Mouse (Mus musculus) urinary bladder, adult 18-20 months (tissue): ENCODE results near the gene Cfd.
"Not testable (repeated sequence)": the region's sequence is repeated elsewhere in the genome, so short reads cannot be mapped to it uniquely, and the experiment has no call there.

Experiments
- DNase-seq, 2 experiments: peaks; one replicate each; pipeline ENCODE4 v3.0.0; 2022; ENCODE audit warnings: low spot score in 2 of 2, mixed read lengths in 2 of 2

Gene Cfd

DNA sequence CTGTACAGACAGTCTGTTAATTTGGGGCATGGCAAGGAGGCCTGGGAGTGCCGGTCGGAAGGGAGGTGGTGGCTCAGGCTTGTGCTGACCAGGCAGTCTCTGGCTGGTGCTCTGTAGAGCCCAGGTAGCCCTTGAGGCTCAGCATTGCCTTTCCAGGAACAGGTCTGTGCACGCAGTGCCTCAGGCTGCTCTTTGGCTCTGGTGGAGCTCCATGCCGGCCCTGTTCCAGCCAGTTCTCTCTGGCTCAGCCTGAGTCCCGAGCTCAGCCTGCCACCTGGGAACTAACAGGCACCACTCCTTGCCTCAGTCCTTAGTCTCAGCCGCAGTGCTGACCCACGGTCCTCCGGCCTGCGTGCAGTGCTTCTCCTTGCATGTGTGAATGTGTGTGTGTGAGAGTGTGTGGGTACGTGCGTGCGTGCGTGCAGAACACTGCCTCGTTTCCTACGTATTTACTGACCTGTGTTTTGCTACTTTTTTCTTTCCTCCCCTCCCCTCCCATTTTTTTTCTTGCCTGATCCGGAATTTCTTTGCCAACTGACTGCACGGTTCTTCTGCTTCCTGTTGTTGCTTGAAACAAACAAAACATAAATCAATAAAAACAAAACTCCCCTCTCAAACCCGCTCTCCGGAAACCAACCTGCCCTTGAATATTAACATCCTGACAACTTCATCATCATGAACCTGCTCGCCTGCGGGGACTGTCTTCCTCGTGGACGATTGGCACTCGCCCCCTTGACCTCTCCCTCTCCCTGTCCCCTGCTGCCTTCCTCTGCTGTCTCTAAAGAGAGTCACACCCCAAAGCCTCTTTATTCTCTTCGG, 29.2 kb upstream of the Cfd start:
- no peak for DNase-seq

DNA sequence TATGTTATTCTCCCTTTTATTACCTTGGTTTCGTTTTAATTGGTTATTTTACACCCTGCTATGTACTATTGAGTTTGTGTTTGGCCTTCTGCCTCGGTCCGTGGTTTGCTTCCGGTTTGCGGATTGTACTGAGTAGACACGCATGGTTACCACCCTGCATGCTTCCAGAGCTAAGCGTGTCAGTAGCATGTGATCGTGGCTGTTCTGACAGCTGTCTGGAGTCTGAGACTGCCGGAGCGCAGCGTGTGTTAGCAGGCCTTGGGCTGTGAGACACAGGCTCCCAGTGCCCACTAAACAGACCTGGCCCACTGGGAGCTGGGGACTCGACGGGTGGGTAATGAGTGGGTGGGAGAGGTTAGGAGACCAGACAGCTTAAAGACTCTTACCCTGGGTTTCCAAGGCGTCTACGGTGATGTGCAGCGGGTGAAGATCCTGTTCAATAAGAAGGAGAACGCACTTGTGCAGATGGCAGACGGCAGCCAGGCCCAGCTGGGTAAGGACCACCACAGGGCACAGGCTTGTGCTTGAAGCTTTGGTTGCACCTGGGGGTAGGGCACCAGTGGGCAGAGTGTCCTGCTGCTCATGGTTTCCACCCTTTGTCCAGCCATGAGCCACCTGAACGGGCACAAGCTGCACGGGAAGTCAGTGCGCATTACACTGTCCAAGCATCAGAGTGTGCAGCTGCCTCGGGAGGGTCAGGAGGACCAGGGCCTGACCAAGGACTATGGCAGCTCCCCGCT, 28.4 kb upstream of the Cfd start:
- no peak for DNase-seq

DNA sequence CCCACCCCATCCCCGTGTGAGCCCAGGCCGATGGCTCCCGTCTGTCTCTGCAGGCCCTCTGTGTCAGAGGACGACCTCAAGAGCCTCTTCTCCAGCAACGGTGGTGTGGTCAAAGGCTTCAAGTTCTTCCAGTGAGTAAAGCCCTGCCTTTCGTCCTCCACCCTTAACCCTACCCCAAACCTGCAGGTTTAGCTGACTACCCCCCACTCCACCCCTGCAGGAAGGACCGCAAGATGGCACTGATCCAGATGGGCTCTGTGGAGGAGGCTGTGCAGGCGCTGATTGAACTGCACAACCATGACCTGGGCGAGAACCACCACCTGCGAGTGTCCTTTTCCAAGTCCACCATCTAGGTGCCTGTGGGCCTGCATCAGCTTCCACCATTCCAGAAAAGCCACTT, 27.7 kb upstream of the Cfd start:
- DNase-seq, result no peak

DNA sequence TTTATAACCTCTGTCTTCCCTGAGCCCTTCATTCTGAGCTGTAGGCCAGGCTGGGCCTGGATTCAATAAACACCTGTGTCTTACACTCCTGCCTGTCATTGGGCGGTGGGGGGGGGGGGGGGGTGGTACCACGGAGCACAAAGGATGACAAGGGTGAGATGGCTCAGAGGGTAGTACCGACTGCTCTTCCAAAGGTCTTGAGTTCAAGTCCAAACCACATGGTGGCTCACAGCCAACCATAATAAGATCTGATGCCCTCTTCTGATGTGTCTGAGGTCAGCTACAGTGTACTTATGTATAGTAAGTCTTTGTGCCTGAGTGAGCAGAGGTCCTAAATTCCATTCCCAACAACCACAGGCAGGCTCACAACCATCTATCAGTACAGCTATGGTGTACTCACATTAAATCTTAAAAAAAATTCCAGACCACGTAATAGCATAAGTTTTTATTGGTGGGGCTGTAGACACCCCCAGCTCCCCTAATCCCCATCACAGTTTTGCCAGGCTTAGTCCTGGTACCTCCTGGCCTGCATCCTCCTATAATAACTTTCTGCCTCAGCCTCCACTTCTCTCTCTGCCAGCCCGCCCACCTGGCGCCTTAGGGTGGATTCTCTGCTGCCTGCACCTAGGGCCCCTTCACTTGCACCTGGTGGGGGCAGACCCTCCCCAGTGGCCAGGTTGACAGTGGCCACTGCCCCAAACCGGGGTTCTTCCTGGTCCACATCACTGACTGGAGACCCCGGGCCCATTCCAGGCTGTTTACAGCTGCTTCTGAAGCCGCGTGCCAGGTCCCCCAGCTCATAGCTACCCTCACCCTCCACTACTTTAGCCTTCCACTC, 26.1 kb upstream of the Cfd start:
- no peak for DNase-seq

DNA sequence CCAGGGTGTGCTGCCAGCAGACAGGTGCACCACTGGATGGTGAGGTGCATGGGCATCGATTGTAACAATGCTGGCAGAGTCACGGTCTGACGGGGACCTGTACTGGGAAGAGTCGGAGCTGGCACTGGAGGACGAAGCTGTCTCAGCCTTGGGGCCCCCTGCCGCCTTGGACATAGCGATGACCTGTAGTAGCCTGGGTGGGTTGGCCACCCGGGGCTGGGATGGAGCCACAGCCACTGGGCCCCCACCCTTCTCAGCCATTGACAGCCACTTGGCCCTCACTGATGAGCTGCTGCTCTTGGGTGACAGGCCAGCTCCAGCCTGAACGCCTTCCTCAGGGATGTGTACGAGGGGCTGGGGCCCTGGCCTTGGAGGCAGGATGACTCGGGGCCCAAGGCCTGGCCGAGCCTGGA, 25.5 kb upstream of the Cfd start:
- no peak for DNase-seq

DNA sequence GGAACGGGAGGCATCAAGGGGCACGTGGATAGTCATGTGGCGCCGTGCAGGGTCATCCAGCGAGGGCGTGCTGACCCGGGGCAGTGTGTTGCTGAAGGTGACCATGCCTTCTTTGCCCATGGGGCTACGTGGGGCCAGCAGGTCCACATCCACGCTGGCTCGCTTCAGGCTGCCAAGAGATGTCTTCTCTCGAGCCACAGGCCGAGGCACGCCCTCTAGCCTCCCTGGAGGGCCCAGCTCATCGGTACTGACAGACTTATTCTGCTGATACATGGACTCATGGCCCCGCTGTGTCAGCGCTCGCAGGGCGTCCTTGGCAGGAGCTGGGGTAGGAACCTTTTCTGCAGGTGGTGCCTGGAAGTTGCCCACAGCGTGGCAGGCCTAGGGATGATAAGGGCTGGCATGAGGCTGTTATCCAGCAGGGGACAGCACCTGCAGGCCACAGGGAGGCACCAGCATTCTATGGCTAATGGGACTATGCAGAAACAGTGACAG, 24.8 kb upstream of the Cfd start:
- no peak for DNase-seq

DNA sequence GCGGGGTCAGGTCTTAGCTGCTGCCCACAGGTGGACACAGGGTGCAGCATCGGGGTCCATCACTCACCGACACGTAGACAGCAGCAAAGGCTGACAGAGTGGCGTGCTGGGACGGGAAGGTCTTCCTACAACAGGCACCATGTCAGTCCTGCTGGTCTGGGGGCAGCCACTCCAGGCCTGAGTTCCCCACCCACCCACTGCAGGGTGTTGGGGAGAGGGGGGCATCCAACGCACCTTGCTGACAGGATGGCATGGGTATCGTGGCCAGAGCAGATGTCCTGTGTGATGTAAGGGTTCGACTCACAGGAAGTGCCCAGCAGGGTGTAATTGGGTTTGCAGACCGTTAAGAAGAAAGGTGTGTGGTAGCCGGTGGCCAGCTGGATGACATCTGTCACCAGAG, 24.1 kb upstream of the Cfd start:
- no peak for DNase-seq

DNA sequence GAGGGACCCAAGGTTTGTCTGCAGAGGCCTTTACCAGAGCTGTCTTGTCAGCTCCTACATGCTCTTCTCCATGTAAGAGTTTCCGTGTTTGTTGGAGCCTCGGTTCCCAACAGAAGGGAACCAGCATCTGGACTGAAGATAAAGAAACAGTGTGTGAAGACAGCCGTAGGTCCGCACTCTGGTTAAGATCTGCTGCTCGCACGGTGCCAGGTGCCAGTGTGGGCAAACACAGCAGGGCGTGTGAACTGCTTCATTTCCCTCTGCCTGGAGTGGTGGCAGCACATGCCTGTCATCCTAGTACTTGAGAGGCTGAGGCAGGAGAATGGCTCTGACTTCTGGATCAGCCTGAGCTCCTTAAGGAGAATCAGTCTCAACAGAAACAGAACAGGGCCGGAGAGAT, 18.8 kb upstream of the Cfd start:
- no peak for DNase-seq

DNA sequence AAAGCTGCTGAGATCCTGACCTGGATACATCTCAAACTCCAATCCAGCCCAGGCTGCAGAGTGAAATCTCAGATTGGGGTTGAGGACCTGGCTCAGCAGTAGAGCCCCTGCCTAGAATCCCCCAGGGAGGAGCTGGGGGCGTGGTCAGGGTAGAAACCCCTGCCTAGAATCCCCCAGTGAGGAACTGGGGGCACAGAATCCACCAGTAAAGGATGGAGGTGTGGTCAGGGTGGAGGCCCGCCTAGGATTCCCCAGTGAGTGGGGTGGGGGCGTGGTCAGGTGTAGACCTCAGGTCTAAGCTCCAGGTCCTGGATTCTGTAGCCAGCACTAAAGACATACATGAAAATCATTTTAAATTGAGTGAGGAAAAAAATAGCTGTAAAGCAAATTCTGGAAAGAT, 17.8 kb upstream of the Cfd start:
- DNase-seq, result no peak

DNA sequence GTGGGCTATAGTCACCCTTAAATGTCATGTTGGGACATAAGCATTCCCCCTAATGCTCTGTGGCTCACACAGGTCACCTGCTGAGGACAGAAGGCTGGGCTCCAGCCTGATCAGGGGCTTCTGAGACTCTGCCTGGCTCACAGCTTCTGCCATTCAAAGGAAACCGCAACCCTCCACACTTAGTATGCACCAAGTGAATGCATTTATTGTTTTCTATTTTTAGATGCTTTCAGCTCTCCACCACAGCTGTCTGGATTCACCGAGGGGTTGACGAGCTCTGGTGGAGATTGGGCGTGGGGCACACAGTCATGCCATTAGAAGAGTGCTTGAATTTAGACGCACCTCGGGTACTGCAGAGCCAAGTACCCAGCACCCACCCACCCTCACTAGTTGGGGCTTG, 17.3 kb upstream of the Cfd start:
- no peak for DNase-seq

DNA sequence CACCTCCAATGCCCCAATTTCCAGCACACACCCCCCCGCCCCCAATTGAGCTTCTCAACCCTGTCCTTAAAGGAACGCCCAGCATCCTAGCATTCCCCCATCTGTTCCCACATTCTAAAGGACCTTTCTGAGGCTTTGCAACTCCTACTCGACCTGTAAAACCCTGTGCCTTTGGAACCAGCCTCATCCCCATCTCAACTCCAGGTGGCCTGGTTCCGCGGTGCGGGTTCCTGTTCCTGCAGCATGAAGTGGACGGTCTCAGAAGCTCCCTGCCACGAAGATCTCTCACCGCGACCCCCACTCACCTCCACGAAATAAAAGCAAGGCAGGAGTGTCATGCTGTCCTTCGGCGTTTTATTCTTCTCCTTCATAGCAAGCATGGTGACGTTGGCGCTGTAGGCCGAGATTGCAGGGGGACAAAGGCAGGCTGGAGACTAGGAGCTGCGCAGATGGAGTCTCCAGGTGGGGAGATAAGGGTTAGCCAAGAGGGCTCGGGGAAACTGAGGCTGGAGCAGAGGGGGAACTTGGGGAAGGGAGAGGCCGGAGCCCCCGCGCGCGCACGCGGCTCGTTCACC, 16.9 kb upstream of the Cfd start:
- DNase-seq, result no peak

DNA sequence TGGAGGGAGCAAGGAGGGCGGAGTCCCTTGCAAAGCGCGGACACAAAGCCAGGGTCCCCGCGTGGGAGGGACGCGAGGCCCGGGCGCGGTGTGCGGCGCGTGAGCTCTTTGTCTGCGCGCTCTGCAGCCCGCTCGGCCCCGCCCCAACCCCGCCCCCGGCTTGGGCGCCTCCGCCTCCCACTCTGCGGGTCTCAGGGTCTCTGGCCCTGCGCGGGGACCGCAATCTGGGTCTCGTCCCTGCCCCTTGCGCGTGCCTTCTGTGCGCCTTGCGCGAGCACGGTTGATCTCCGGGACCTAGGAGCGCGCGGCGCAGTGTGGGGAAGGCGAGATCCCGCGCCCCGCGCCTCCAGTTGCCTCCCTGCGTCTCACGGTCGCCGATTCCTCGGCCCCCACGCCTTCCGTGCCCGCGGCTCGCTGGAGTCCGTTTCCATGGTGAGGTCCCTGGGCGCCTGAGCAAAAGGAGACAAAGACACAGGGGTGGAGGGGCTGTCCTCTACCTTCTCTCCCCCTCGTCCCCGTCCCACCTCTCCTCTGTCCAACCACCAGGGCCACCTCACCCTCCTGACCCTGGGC, 16.3 kb upstream of the Cfd start, which contains the start of the genes Prtn3 and Plppr3:
Prtn3 (plus strand) TSS at position 187 of the 573 bp plus-strand sequence.
Plppr3 (minus strand) TSS at position 345 of the 573 bp plus-strand sequence.
- no peak for DNase-seq

DNA sequence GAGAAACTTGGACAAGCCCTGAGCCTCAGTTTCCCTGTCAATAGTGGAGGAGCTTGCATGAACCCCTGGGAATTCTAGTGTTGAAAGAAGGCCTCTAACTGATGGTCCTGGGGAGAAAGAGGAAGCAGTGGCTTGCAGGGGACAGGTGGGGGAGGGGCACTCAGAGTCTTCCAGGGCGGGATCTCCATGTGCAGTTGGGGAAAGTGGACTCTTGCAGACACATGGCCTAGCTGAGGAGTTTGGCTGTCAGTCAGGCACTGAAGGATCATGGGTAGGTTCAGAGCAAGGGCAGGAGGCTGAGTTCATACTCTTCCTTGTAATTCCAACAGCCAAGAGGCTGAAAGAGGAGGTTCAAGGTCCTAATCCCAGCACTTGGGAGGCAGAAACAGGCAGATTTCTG, 13.5 kb upstream of the Cfd start:
- no peak for DNase-seq

DNA sequence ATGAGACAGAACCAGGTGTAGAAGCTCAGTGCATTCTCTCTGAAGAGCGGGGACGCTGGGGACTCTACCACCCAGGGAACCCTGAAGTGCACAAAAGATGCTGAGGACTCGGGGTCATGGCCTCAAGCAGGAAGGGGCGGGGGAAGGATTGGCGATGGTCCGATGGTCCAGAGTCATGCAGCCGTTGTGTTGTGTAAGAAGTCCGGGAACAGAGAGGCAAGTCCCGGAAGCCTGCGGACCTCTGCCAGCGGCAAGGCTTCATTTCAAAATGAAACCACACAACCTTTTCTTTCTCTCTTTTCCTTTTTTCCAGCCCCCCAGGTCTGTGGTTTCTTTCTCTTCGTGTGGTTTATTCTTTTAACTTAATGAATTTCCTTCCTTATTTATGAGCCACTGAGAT, 12.9 kb upstream of the Cfd start:
- DNase-seq, result no peak

DNA sequence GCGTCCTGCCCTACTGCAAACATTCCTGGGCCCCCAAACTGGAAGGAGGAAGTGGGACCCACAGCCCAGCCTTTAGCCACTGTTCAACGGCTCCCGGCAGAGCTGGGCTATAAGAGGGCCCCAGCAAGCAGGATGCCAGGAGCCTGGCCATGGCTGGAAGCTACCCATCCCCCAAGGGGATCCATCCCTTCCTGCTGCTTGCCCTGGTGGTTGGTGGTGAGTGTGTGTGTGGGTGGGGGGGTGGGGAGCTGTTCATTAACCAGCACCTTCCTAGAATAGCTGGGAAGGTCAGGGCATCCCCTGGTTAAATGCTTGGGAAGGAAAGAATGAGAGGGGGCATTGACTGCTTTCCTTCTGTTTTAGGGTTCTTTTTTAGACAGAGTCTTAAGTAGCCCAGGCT, 11.1 kb upstream of the Cfd start:
- no peak for DNase-seq

DNA sequence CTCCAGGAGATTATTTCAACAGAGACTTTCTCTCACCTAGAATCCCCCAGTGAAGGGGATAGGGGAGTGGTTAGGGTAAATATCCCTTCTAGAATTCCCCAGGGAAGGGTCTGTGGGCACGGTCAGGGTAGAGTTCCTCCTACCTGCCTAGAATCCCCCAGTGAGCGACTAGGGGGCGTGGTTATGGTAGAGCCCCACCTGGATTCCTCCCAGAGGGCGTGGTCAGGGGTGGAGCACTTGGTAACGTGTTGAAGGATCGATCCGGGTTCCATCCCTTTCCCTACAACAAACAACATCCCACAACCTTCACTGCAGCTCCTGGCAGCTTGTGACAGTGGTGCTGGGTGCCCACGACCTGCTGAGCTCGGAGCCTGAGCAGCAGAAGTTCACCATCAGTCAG, 9.9 kb upstream of the Cfd start:
- DNase-seq, result no peak

DNA sequence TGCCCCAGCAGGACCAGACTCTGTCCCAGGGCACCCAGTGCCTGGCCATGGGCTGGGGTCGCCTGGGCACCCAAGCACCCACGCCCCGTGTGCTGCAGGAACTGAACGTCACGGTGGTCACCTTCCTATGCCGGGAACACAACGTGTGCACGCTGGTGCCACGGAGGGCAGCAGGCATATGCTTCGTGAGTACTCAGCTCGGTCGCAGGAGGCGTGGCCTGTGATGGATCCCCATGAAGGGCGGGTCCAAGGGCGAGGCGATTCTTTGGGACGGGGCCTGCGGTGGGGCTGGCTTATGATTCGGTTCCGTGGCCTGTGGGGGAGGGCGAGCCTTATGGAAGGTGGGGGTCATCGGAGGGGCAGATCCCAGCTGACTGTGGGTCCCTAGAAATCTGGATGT, 8.7 kb upstream of the Cfd start:
- DNase-seq, result no peak

DNA sequence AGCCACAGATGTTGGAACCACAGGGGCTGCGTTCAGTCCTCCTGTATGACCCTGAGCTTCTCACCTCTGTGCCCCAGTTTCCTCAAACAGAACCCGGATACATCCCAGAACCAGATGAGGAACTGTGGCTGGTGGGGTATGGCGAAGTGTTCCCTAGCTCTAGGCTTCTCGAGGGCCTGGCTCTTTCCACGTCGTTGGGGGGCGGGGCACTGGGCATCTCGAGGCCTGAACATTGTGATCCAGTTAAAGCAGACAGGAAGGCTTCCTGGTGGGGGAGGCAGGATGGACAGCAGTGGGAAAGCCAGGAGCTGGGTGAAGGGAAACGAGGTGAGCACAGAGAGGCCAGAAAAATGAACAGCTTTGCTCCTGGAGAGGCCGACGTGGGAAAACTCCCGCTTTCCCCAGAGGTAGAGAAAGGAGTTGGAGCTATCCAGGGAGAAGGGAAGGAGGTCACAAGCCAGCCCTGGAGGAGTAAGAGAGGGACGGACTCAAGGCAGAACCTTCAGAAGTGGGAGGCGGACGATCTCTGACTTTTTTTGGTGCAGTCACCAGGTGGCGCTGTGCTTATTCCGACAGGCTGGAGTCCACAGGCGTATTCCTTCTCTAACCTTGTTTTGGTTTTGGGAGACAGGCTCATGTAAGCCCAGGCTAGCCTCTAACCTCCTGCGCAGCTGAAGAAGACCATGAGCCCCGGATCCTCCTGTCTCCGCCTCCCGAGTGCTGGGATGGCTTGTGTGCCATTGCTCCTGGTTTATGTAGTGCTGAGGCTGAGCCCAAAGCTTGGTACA, 7.2 kb upstream of the Cfd start:
- DNase-seq, result peak; percentile 62 to 72

DNA sequence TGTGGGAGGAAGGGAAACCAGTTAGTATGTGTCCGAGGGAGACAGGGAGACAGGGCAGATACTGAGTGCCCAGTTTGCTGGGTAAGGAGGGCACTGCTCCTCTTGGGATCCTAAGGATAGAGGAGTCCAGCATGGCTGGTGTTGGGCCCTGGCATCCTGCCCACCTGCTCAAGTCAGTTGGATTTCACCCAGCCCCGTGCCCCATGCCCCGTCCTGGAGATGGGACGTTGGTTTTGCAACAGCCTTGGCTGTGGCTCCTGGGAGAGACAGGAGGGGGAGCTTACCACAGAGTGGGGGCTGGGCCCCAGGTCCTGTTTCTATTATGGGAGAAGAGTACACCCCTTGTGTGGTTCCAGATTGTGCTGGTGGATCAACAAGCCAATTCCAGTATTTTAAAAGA, 6.2 kb upstream of the Cfd start:
- no peak for DNase-seq

DNA sequence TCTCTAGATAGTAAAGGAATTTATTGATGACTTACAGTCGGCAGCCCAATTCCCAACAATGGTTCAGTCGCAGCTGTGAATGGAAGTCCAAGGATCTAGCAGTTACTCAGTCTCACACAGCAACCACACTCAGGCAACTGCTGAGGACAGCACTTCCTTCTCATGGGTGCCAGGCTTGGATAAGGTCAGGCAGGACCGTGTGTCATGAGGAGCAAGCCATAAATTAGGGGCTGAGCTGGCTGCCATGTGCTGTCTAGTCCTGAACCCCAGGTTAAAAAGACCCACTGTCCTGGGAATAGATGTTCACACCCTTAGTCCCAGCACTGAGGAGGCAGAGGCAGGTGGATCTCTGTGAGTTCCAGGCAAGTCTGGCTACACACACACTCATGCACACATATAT, 5.7 kb upstream of the Cfd start:
- DNase-seq, result not testable (repeated sequence)

DNA sequence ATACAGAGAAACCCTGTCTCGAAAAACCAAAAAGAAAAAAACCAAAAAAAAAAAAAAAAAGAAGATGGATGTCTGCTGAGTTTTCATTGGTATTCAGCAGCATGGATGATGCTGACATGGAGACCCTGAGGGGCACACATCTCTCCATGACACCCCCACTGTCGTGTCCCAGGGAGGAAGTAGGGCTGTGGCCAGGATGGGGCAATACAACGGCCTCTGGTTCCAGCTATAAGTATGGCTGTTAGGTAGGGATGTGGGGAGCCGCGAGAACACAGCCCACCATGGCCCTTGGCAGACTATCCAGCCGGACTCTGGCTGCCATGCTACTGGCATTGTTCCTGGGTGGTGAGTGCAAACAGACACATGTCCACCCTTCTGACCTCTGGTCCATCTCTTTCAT, 4.6 kb upstream of the Cfd start, which contains the start of gene Elane:
Elane (plus strand) TSS at position 194 of the 400 bp plus-strand sequence.
- DNase-seq, result no peak
